Mouse (Mus musculus): ENCODE measurements around the gene Grasp. TPM values are rescaled to one million over a fixed set of nuclear protein-coding genes. Genes with fewer than 3 reads are reported as not detected.

The Grasp gene
- total RNA-seq (2023) = 1 to 10 TPM; 1.2 to 1.7 TPM

DNA sequence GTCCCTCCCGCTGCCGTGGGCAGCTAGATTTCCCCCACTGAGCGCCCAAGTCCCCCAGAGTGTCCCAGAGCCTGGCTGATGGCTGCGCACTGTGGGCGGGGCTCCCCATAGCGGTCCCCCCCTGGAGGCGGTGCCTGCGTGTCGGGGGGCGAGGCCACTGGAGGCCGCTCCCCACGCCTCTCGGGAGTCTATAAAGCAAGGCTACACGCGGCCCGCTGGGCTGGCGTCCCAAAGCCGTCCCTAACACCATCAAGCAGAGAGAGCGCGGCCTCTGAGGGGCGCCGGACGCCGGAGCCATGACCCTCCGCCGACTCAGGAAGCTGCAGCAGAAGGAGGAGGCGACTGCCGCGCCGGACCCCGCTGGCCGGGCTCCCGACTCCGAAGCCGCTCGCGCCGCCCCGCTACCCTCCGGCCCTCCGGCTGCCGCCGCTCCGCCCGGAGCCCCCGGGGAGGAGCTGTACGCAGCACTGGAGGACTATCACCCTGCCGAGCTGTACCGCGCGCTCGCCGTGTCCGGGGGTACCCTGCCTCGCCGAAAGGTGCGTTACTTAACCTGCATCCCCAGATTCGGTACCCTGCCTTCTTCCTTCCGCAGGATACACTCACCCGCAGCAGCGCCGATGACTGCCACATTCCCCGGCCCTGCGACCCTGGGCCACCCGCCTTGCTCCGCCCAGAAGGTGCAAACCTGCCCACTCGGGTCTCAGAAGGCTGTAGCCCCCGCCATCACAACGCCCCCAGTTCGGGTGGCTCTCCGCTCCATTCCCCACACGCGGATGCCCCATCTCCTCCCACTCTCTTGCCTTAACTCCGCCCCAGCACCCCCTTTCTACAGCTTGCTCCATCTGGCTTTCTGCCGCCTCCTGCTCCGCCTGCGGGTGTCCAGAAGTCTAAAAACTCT is at the start of gene Grasp:
Gene Grasp (plus strand): TSS at position 183 of the 901 bp plus-strand sequence.

DNA sequence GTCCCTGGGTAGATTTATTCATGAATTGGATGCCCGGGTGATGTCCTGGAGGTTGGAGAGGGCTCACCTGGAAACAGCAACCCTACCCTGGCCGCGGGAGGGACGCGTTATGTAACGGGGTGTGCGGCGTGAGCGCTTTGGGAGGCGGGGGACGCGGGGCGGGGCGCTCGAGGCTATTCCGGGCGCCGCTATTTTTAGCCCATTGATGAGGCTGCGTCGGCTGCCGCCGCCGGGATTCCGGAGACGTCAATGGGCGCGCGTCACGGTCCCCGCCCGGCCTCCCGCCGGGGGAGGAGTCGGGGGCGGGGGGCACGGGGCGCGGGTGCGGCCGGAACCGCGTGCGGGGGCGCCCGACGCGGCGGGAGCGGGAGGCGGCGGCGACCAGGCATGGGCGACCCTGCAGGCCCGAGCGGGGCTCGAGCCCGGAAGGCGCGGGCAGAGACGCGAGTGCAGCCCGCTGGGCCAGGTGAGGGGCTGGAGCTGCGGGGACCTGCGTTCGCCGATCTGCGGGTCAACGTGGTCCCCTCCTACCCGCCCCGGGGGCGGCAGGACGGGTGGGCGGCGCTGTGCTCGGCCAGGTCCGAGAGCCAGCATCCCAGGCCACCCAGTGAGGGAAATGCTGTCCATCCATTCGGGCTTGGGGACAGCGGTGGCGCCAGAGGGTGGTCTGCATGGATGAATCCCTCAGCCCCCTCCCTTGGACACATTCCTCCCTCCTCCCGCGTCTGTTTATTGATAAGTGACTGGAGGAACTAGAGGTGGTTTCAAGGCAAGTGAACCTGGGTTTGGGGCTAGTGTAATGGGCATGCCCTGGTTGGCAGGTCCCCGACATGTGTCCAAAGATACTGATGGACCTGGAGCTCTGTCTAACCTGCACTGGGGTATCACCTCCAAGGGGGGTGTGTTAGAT is 30.2 kb downstream of the Grasp start, which contains the start of gene Nr4a1:
Gene Nr4a1 (plus strand): TSS at position 384 of the 910 bp plus-strand sequence.

Other genes starting within 250 kb of the Grasp start
- gene Gm47841, start 176.8 kb upstream of the Grasp start, total RNA-seq (2023) = not detected
- under 1 TPM; 0.15 to 0.18 TPM for gene Fignl2, start 145.6 kb upstream of the Grasp start, total RNA-seq (2023)
- not detected for gene Ankrd33, start 108.4 kb upstream of the Grasp start, total RNA-seq (2023)
- gene Acvrl1, start 95.7 kb upstream of the Grasp start, total RNA-seq (2023) = 10 to 100 TPM; 41.9 to 51.5 TPM
- 10 to 100 TPM; 14.9 to 18.6 TPM for gene Acvr1b, start 50.1 kb upstream of the Grasp start, total RNA-seq (2023)
- gene Nr4a1, start 30.1 kb downstream of the Grasp start, total RNA-seq (2023) = 100 to 1,000 TPM; 140 to 280 TPM
- gene Atg101, start 60.1 kb downstream of the Grasp start, total RNA-seq (2023) = 10 to 100 TPM; 49.4 to 56.3 TPM
- gene 6030408B16Rik, start 69.0 kb downstream of the Grasp start, total RNA-seq (2023) = under 1 TPM; 0.24 to 0.26 TPM
- gene Krt80, start 146.0 kb downstream of the Grasp start, total RNA-seq (2023) = 10 to 100 TPM; 27.7 to 29.9 TPM
- gene Krt7, start 186.9 kb downstream of the Grasp start, total RNA-seq (2023) = 1 to 10 TPM; 3.7 to 4.5 TPM
- gene Krt87, start 214.6 kb downstream of the Grasp start, total RNA-seq (2023) = not detected
- not detected for gene Krt88, start 223.6 kb downstream of the Grasp start, total RNA-seq (2023)
- gene Krt81, start 239.6 kb downstream of the Grasp start, total RNA-seq (2023) = 1 to 10 TPM in 1 of 2 experiments, under 1 TPM in 1; 0.75 to 1.9 TPM
- 1 to 10 TPM; 4.3 to 5.9 TPM for gene Krt86, start 249.3 kb downstream of the Grasp start, total RNA-seq (2023)

All from neutrophil, adult 83 days (primary cell).